Mouse (Mus musculus): ENCODE results near the gene Cacna1f.

The Cacna1f gene

GRCm38 (mm10) chrX:7635101-7635500 lies 28.2 kb downstream of the Cacna1f start:
- DNase-seq: no peak

GRCm38 (mm10) chrX:7638401-7639091 lies 31.7 kb downstream of the Cacna1f start, which contains the start of gene Syp:
Syp (plus strand) TSS chrX:7638471.
- peak; percentile 85 for DNase-seq

- DNase-seq: no peak
Observed at GRCm38 (mm10) chrX:7639536-7640325, 32.8 kb downstream of the Cacna1f start.

GRCm38 (mm10) chrX:7640785-7641184 lies 33.9 kb downstream of the Cacna1f start:
- no peak for DNase-seq

GRCm38 (mm10) chrX:7645349-7645748 lies 38.5 kb downstream of the Cacna1f start:
- DNase-seq: peak; percentile 87

GRCm38 (mm10) chrX:7648671-7649304 lies 41.9 kb downstream of the Cacna1f start:
- DNase-seq: peak; percentile 89

GRCm38 (mm10) chrX:7657221-7657639 lies 50.3 kb downstream of the Cacna1f start, which contains the start of gene Prickle3:
Prickle3 (plus strand) TSS chrX:7657260.
- DNase-seq: peak; percentile 70

- DNase-seq: peak; percentile 80
Observed at GRCm38 (mm10) chrX:7658031-7658784, 51.3 kb downstream of the Cacna1f start.

- peak; percentile 59 for DNase-seq
Observed at GRCm38 (mm10) chrX:7658785-7659589, 52.1 kb downstream of the Cacna1f start.

- DNase-seq: no peak
Observed at GRCm38 (mm10) chrX:7661086-7661485, 54.2 kb downstream of the Cacna1f start.

GRCm38 (mm10) chrX:7662936-7663335 lies 56.1 kb downstream of the Cacna1f start:
- DNase-seq: no peak

GRCm38 (mm10) chrX:7664791-7665190 lies 57.9 kb downstream of the Cacna1f start:
- DNase-seq: no peak

GRCm38 (mm10) chrX:7665739-7666502 lies 59.0 kb downstream of the Cacna1f start:
- no peak for DNase-seq

GRCm38 (mm10) chrX:7670390-7670881 lies 63.6 kb downstream of the Cacna1f start:
- DNase-seq: peak; percentile 79

GRCm38 (mm10) chrX:7670921-7671623 lies 64.2 kb downstream of the Cacna1f start, which contains the start of gene Plp2:
Plp2 (minus strand) TSS chrX:7671390.
- peak; percentile 59 for DNase-seq

- peak; percentile 27 for DNase-seq
Observed at GRCm38 (mm10) chrX:7672739-7673138, 65.9 kb downstream of the Cacna1f start.

- peak; percentile 49 for DNase-seq
Observed at GRCm38 (mm10) chrX:7673578-7674281, 66.8 kb downstream of the Cacna1f start.

GRCm38 (mm10) chrX:7674284-7675000 lies 67.6 kb downstream of the Cacna1f start:
- DNase-seq: peak; percentile 50

GRCm38 (mm10) chrX:7675001-7675380 lies 68.1 kb downstream of the Cacna1f start:
- DNase-seq: no peak
